Mouse (Mus musculus) liver, embryonic 11.5 days (tissue): ENCODE measurements at regions not wholly inside any gene's neighbourhood (a gene's known extent, or its start where the extent isn't known, plus 50 kb on each side); places are given as distances from the start of the nearest gene placed in this dataset.

Experiments used
- ATAC-seq: fragments of 200-750 bp; cut with Nextera tagmentation; replicated peaks from 2 replicates; pipeline ENCODE4 v1.8.0; 2017; ENCODE audit warnings: moderate number of reproducible peaks, mild to moderate bottlenecking, moderate TSS enrichment, moderate library complexity; ENCODE audit not compliant: low FRiP score
- DNase-seq: peaks from one replicate; pipeline ENCODE4 v3.0.0-alpha.2; 2017; ENCODE audit warnings: low spot score
- H3K27ac ChIP-seq: fragments of 300-500 bp; sonication (generic); 2 replicates; pipeline ENCODE4 v1.5.1; 2014; ENCODE audit warnings: mild to moderate bottlenecking, low read depth, low read length, control low read depth
- H3K27me3 ChIP-seq: fragments of 300-500 bp; sonication (generic); replicated peaks from 2 replicates; pipeline ENCODE4 v1.6.1; 2014; ENCODE audit warnings: low read length, mixed read lengths; ENCODE audit not compliant: control insufficient read depth, insufficient read depth
- H3K36me3 ChIP-seq: fragments of 300-500 bp; sonication (generic); 2 replicates; pipeline ENCODE4 v1.6.1; 2014; ENCODE audit warnings: mild to moderate bottlenecking, low read length, moderate library complexity, mixed read lengths; ENCODE audit not compliant: control insufficient read depth, insufficient read depth
- H3K4me1 ChIP-seq: fragments of 300-500 bp; sonication (generic); replicated peaks from 2 replicates; pipeline ENCODE4 v1.6.1; 2014; ENCODE audit warnings: low read length, mixed read lengths; ENCODE audit not compliant: control insufficient read depth, insufficient read depth
- H3K4me2 ChIP-seq: fragments of 300-500 bp; sonication (generic); 2 replicates; pipeline ENCODE4 v1.6.1; 2014; ENCODE audit warnings: mild to moderate bottlenecking, control low read depth, moderate library complexity
- H3K4me3 ChIP-seq: fragments of 300-500 bp; sonication (generic); 2 replicates; pipeline ENCODE4 v1.5.1; 2014; ENCODE audit warnings: low read depth, low read length, control low read depth
- H3K9ac ChIP-seq: fragments of 300-500 bp; sonication (generic); 2 replicates; pipeline ENCODE4 v1.6.1; 2014; ENCODE audit warnings: low read depth, low read length, control low read depth
- H3K9me3 ChIP-seq: fragments of 300-500 bp; sonication (generic); 2 replicates; pipeline ENCODE4 v1.6.1; 2016; ENCODE audit warnings: low read length, inconsistent platforms, mixed read lengths; ENCODE audit not compliant: control insufficient read depth
- WGBS: fragments of 180-500 bp; shearing (Covaris S2); extraction: QIAGEN DNeasy Blood & Tissue Kit; methylation state at CpG from one replicate; pipeline ENCODE4 v1.1.7; 2014; 5-methylcytosine and 5-hydroxymethylcytosine counted together

DNA sequence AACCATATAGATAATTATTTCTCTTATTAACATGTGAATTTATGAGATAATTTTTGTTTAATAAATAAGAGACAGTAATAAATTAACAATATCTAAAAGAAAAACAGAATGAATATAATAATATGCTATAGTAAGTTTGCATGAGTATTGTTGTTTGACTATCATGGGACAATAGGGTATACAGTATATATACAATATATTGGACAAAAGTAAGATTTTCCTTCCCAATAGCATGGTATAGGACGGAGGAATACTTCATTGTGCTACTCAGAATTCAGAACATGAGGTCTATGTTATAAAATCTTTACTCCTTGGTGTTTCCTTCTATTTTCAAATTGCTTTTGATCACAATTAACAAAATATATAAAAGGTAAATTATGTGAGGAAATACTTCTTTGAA is 771.0 kb upstream of the Pcdh20 start:
- 79% methylated on average over 1 of the region's 1 CpGs for WGBS

DNA sequence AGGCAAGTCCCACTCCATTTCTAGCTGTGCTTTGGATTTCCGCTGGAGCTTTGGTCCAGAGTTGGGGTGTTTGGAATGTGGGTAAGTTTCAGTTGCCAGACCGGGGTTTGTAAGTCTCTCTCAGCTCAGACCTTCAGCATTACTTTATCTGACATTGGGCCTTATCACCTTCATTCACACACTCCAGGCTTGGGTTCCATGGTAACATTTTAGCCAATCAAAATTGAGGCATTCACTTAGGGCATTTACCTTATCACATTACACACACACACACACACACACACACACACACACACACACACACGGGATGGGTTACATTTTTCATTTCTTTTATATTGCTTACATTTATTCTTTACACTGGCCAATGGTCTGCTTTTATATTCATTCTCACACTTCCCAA is 765.3 kb upstream of the Pcdh20 start:
- Histone ChIP-seq H3K4me3 (no peak overlapping the region), H3K9ac (no peak overlapping the region), H3K27ac (no peak overlapping the region), H3K4me2 (no peak overlapping the region), H3K9me3 (no peaks in the 10 kb centered on the region), H3K36me3 (no peaks in the 10 kb centered on the region), H3K4me1 (no peaks in the 10 kb centered on the region), H3K27me3 (no peaks in the 10 kb centered on the region)
- ATAC-seq, result peak; percentile 61
- 59% methylated on average over 3 of the region's 3 CpGs for WGBS
- no peak for DNase-seq

More for the DNA sequence above, 771.0 kb upstream of the Pcdh20 start:
- no peak for ATAC-seq
- no peaks in the 10 kb centered on the region for H3K4me1 ChIP-seq
- H3K4me2 ChIP-seq, result no peak overlapping the region
- H3K4me3 ChIP-seq, result no peak overlapping the region
- H3K9me3 ChIP-seq, result no peaks in the 10 kb centered on the region
- no peaks in the 10 kb centered on the region for H3K36me3 ChIP-seq
- no peak for DNase-seq
- no peaks in the 10 kb centered on the region for H3K27me3 ChIP-seq
- no peak overlapping the region for H3K27ac ChIP-seq
- H3K9ac ChIP-seq, result no peak overlapping the region

DNA sequence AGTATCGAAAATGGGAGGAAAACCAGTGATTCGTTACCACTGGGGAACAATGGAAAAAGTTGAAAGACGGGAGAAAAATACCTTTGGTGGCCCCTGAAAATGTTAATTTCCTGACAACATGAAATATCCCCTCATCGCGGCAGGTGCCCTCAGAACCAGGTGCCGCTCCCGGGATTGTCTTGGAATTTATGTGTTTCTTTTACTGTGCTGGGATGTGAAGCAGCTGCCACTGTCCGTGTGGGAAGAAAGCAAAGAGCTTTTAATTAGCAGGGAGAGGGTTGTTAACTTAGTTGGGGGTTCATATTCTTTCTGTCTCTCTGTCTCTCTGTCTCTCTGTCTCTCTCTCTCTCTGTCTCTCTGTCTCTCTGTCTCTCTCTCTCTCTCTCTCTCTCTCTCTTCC is 759.3 kb upstream of the Pcdh20 start:
- no peaks in the 10 kb centered on the region for H3K4me1 ChIP-seq
- H3K4me2 ChIP-seq, result no peak overlapping the region
- no peaks in the 10 kb centered on the region for H3K36me3 ChIP-seq
- 62% methylated on average over 8 of the region's 8 CpGs for WGBS
- H3K9ac ChIP-seq, result no peak overlapping the region
- no peaks in the 10 kb centered on the region for H3K27me3 ChIP-seq
- no peak overlapping the region for H3K27ac ChIP-seq
- ATAC-seq (no peak), DNase-seq (no peak)
- H3K4me3 ChIP-seq, result no peak overlapping the region
- H3K9me3 ChIP-seq, result no peaks in the 10 kb centered on the region

DNA sequence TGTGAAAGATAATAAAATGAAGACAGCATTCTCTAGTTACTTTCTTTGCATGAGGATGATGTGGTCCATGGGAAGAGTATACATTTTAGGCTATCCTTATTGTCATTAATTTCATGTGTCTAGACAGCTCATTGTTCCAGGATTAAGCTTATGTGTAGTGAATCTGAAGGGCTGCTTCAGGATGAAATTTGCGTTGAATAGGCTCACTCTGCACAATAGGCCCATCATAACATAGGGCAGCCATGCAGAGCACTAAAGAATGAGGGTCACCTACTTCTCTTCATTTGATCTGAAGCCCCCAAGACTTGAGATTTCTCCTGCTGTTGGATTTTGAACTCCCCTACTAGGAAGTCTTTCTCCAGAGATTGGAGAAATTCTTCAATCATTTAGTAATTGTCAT is 746.2 kb upstream of the Pcdh20 start:
- 71% methylated on average over 1 of the region's 1 CpGs for WGBS
- no peak overlapping the region for H3K4me2 ChIP-seq
- no peak for DNase-seq
- no peak for ATAC-seq
- no peak overlapping the region for H3K4me3 ChIP-seq
- no peak overlapping the region for H3K9ac ChIP-seq
- no peaks in the 10 kb centered on the region for H3K36me3 ChIP-seq
- H3K27me3 ChIP-seq, result no peaks in the 10 kb centered on the region
- no peak overlapping the region for H3K27ac ChIP-seq
- no peaks in the 10 kb centered on the region for H3K9me3 ChIP-seq
- no peaks in the 10 kb centered on the region for H3K4me1 ChIP-seq

DNA sequence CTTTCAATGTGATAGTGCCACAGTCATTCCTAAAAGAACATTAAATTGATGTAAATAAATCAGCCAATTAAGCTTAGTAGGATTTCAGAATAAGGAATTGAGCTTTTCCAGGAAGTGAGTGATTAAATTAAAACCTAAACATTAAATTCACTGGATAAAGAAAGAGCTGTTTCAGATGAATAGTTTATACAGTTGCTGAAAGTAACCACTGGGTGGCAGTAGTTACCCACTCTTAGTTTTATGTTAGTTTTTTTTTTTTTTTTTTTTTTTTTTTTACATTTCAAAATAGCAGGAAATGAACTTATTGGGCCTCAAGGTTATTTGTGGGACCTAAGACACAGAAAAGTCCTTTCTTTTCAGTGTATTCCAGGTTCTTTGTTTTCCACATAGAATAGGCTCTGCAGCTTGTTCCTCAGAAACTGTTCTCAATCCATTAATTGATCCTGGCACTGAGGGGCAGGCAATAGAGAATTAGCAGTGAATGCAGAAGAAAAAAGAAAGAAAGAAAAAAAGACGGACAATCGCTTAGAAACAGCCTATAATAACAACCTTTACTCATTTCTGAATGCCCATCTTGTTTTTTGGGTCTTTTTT is 710.3 kb upstream of the Pcdh20 start:
- no peaks in the 10 kb centered on the region for H3K4me1 ChIP-seq
- DNase-seq, result no peak
- no peaks in the 10 kb centered on the region for H3K9me3 ChIP-seq
- H3K27ac ChIP-seq, result no peak overlapping the region
- WGBS, result 40% methylated on average over 2 of the region's 2 CpGs
- no peak overlapping the region for H3K9ac ChIP-seq
- no peaks in the 10 kb centered on the region for H3K36me3 ChIP-seq
- no peak overlapping the region for H3K4me2 ChIP-seq
- H3K27me3 ChIP-seq, result no peaks in the 10 kb centered on the region
- no peak for ATAC-seq
- H3K4me3 ChIP-seq, result no peak overlapping the region

DNA sequence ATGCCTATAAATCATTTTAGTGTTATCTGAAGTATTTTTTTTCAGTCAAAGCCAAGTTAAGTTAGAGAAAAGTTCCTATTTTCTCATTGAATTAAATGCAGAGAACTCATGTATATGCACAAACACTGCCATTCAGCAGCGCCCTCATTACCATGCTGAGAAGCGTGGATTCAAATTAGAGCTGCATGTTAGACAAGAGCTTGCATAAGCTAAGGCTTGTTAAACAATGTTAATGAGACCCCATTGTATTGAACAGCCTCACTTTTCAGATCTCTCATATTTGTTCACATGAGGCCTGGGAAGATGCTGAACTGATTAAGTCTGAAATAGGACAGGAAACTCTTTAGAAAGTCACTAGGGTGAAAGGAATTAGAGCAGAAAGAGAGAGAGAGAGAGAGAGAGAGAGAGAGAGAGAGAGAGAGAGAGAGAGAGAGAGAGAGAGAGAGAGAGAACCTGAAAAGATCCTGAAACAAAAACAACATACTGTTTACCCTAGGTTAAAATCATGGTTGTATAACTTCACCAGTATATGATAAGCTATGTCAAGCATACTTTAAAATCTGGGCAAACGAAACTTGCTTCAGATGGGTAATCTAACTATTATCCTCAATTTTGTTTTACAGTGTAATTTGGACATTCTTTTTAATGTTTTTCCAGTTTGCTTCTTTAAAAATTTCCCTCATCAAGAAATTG is 671.9 kb upstream of the Pcdh20 start:
- Histone ChIP-seq H3K9ac (no peak overlapping the region), H3K4me3 (no peak overlapping the region), H3K4me1 (no peaks in the 10 kb centered on the region), H3K9me3 (no peaks in the 10 kb centered on the region), H3K27me3 (no peaks in the 10 kb centered on the region), H3K36me3 (no peaks in the 10 kb centered on the region), H3K27ac (no peak overlapping the region), H3K4me2 (no peak overlapping the region)
- 80% methylated on average over 3 of the region's 3 CpGs for WGBS
- ATAC-seq (no peak), DNase-seq (no peak)

DNA sequence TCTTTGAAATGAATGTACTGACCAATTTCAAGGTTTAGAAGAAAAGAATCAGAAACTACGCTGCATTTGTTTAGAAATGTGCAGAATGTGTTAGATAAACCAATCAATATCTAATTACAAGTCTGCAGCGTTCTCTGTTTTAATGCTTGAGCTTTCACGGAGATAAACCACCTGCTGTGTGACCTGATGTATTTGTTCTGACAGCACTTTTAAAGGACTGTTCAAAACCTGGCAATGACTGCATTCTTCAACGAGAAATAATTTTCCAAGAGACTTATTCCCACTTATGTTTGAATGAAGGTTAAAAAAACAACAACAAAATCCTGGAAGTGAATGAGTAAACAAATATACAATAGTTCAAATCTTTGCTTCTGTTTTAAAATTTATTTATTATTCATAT is 628.1 kb upstream of the Pcdh20 start:
- ATAC-seq (no peak), DNase-seq (no peak)
- Histone ChIP-seq H3K9ac (no peak overlapping the region), H3K4me2 (no peak overlapping the region), H3K4me1 (no peaks in the 10 kb centered on the region), H3K36me3 (no peaks in the 10 kb centered on the region), H3K4me3 (no peak overlapping the region), H3K27me3 (no peaks in the 10 kb centered on the region), H3K27ac (no peak overlapping the region), H3K9me3 (no peaks in the 10 kb centered on the region)
- WGBS, result 52% methylated on average over 4 of the region's 4 CpGs

DNA sequence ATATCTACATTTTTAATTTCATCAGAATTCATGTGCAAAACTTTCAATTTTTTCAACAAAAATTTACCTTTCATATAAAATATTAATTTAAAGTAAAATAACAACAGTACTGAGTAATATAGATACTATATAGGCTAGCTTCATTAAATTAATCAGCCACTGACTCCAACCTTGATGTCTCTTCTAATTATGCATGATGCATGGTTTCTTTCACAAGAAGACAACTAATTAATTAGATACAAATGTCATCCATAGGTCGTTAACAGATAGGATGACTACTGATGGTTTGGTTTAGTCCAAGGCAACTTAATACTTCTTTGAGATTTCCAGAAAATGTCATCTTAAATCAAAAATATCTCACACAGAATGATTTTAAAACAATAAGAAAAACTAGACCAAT is 618.5 kb upstream of the Pcdh20 start:
- H3K36me3 ChIP-seq, result no peaks in the 10 kb centered on the region
- no peak for ATAC-seq
- H3K9ac ChIP-seq, result no peak overlapping the region
- WGBS, result 71% methylated on average over 1 of the region's 1 CpGs
- no peaks in the 10 kb centered on the region for H3K27me3 ChIP-seq
- no peak overlapping the region for H3K27ac ChIP-seq
- no peak for DNase-seq
- H3K9me3 ChIP-seq, result no peaks in the 10 kb centered on the region
- H3K4me1 ChIP-seq, result no peaks in the 10 kb centered on the region
- no peak overlapping the region for H3K4me3 ChIP-seq
- H3K4me2 ChIP-seq, result no peak overlapping the region

DNA sequence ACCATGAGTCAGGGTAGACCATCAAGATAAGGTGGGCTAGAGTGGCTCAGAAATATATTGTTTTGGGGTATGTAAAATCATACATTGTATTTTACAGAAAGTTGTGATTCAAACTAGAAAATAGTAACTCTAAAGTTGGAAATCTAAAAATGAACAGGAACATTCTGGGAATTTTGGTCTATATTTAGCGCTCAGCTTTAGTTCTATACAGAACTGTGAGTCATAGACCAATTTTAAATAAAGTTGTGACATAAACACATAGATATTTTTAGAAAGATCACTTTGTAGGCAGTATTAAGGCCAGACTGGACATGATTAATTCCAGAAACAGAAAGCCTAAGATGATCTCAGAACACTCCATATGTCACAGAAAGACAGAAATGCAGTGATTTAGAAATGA is 604.8 kb upstream of the Pcdh20 start:
- H3K36me3 ChIP-seq, result no peaks in the 10 kb centered on the region
- no peak overlapping the region for H3K27ac ChIP-seq
- no peaks in the 10 kb centered on the region for H3K4me1 ChIP-seq
- H3K9me3 ChIP-seq, result no peaks in the 10 kb centered on the region
- DNase-seq (no peak), ATAC-seq (no peak)
- H3K4me2 ChIP-seq, result no peak overlapping the region
- no peak overlapping the region for H3K9ac ChIP-seq
- no peaks in the 10 kb centered on the region for H3K27me3 ChIP-seq
- WGBS, result 83% methylated on average over 1 of the region's 1 CpGs
- no peak overlapping the region for H3K4me3 ChIP-seq
